Mouse (Mus musculus) NIH3T3 (cell line): Measurements from ENCODE around the gene Ccdc106.

ENCODE experiments used
- DNase-seq: peaks from one replicate; pipeline ENCODE4 v3.0.0-alpha.2; 2012; ENCODE audit warnings: low read depth

The Ccdc106 gene

GRCm38 (mm10) chr7:5080815-5081214 lies 60.5 kb downstream of the Ccdc106 start:
- peak; percentile 38 for DNase-seq

- DNase-seq: peak; percentile 34
Observed at GRCm38 (mm10) chr7:5081241-5081640, 60.9 kb downstream of the Ccdc106 start.

- no peak for DNase-seq
Observed at GRCm38 (mm10) chr7:5081939-5082338, 61.6 kb downstream of the Ccdc106 start.

GRCm38 (mm10) chr7:5083325-5084105 lies 63.2 kb downstream of the Ccdc106 start:
- DNase-seq: no peak

- no peak for DNase-seq
Observed at GRCm38 (mm10) chr7:5085512-5085911, 65.2 kb downstream of the Ccdc106 start.

- DNase-seq: no peak
Observed at GRCm38 (mm10) chr7:5086921-5087440, 66.6 kb downstream of the Ccdc106 start.

- no peak for DNase-seq
Observed at GRCm38 (mm10) chr7:5087886-5088285, 67.5 kb downstream of the Ccdc106 start.

GRCm38 (mm10) chr7:5089853-5090252 lies 69.5 kb downstream of the Ccdc106 start:
- DNase-seq: no peak

GRCm38 (mm10) chr7:5091008-5091728 lies 70.8 kb downstream of the Ccdc106 start:
- no peak for DNase-seq

GRCm38 (mm10) chr7:5092381-5092780 lies 72.0 kb downstream of the Ccdc106 start:
- DNase-seq: no peak

- DNase-seq: no peak
Observed at GRCm38 (mm10) chr7:5092831-5093510, 72.6 kb downstream of the Ccdc106 start.

GRCm38 (mm10) chr7:5098769-5099168 lies 78.4 kb downstream of the Ccdc106 start:
- no peak for DNase-seq

GRCm38 (mm10) chr7:5099796-5100195 lies 79.4 kb downstream of the Ccdc106 start:
- peak; percentile 19 for DNase-seq

- no peak for DNase-seq
Observed at GRCm38 (mm10) chr7:5101066-5101663, 80.8 kb downstream of the Ccdc106 start.

- DNase-seq: no peak
Observed at GRCm38 (mm10) chr7:5102564-5102963, 82.2 kb downstream of the Ccdc106 start.

- DNase-seq: no peak
Observed at GRCm38 (mm10) chr7:5108272-5108671, 87.9 kb downstream of the Ccdc106 start.

GRCm38 (mm10) chr7:5109301-5109700 lies 88.9 kb downstream of the Ccdc106 start:
- DNase-seq: no peak
